Mouse (Mus musculus): ENCODE measurements around the gene Tmem41b. TPM values are rescaled to one million over a fixed set of nuclear protein-coding genes. Genes with fewer than 3 reads are reported as not detected.
"Not testable (repeated sequence)": the region's sequence is repeated elsewhere in the genome, so short reads cannot be mapped to it uniquely, and the experiment has no call there.

Gene Tmem41b
- 33.3 and 35.0 TPM in 2 replicates for polyA plus RNA-seq (2012; rRNA removed)

GRCm38 (mm10) chr7:109986775-109987174 lies at the start of gene Tmem41b:
Gene Tmem41b, minus strand, starts transcription at chr7:109986929.
- not testable (repeated sequence) for DNase-seq (ENCODE audit: low spot score)

- DNase-seq (ENCODE audit: low spot score): no peak
These were observed 43.6 kb upstream of the Tmem41b start for GRCm38 (mm10) chr7:110030342-110030741.

- no peak for DNase-seq (ENCODE audit: low spot score)
These were observed 42.1 kb upstream of the Tmem41b start for GRCm38 (mm10) chr7:110028826-110029225.

GRCm38 (mm10) chr7:110026594-110026993 lies 39.9 kb upstream of the Tmem41b start:
- DNase-seq (ENCODE audit: low spot score): no peak

GRCm38 (mm10) chr7:110023553-110023952 lies 36.8 kb upstream of the Tmem41b start:
- no peak for DNase-seq (ENCODE audit: low spot score)

GRCm38 (mm10) chr7:110018631-110019482 lies 32.1 kb upstream of the Tmem41b start:
- peak; percentile 63 for DNase-seq (ENCODE audit: low spot score)

- DNase-seq (ENCODE audit: low spot score): peak; percentile 84
These were observed 31.4 kb upstream of the Tmem41b start, which contains the start of gene Ipo7 for GRCm38 (mm10) chr7:110018117-110018630. Gene Ipo7, plus strand, starts transcription at chr7:110018274.

GRCm38 (mm10) chr7:110014272-110014671 lies 27.5 kb upstream of the Tmem41b start:
- DNase-seq (ENCODE audit: low spot score): no peak

GRCm38 (mm10) chr7:110011417-110011816 lies 24.7 kb upstream of the Tmem41b start:
- DNase-seq (ENCODE audit: low spot score): no peak

GRCm38 (mm10) chr7:110009084-110009483 lies 22.4 kb upstream of the Tmem41b start:
- DNase-seq (ENCODE audit: low spot score): no peak

GRCm38 (mm10) chr7:110008513-110008912 lies 21.8 kb upstream of the Tmem41b start:
- DNase-seq (ENCODE audit: low spot score): no peak

- DNase-seq (ENCODE audit: low spot score): no peak
These were observed 19.9 kb upstream of the Tmem41b start for GRCm38 (mm10) chr7:110006471-110007195.

- no peak for DNase-seq (ENCODE audit: low spot score)
These were observed 19.2 kb upstream of the Tmem41b start for GRCm38 (mm10) chr7:110005976-110006375.

- peak; percentile 35 for DNase-seq (ENCODE audit: low spot score)
These were observed 16.2 kb upstream of the Tmem41b start for GRCm38 (mm10) chr7:110002968-110003367.

GRCm38 (mm10) chr7:110002092-110002491 lies 15.4 kb upstream of the Tmem41b start:
- DNase-seq (ENCODE audit: low spot score): no peak

GRCm38 (mm10) chr7:109998388-109998787 lies 11.7 kb upstream of the Tmem41b start:
- DNase-seq (ENCODE audit: low spot score): no peak

GRCm38 (mm10) chr7:109993157-109993959 lies 6.6 kb upstream of the Tmem41b start:
- DNase-seq (ENCODE audit: low spot score): no peak

- no peak for DNase-seq (ENCODE audit: low spot score)
These were observed 4.6 kb upstream of the Tmem41b start for GRCm38 (mm10) chr7:109991286-109991685.

GRCm38 (mm10) chr7:109986133-109986669 lies 528 bp downstream of the Tmem41b start:
- peak; percentile 98 for DNase-seq (ENCODE audit: low spot score)

- no peak for DNase-seq (ENCODE audit: low spot score)
These were observed 1.0 kb downstream of the Tmem41b start for GRCm38 (mm10) chr7:109985661-109986132.

- DNase-seq (ENCODE audit: low spot score): not testable (repeated sequence)
These were observed 2.1 kb downstream of the Tmem41b start for GRCm38 (mm10) chr7:109984608-109985007.

Measured in urinary bladder, adult 2 months (tissue).